Mouse (Mus musculus): ENCODE results near the gene Mthfd1. TPM values are rescaled to one million over a fixed set of nuclear protein-coding genes. Genes with fewer than 3 reads are reported as not detected.

Gene Mthfd1
- polyA plus RNA-seq, 1 experiment = 6.1 TPM

DNA sequence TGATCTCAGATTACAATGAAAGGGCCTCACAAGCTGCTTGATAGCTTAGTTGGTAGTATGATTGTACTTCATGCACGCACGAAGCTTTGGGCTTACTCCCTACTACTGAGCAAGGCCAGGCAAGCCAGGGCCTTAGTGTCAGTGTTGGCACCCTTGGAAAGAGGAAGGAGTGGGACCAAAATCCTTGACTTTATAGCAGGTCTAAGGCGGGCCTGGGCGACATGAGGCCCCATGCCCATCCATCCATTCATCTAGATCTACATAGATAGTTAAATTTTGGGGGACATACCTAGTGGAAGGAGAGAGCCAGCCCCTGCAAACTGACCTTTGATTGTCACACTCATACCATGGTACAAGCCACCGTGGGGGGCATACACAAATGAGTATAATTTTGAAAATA is 53.3 kb downstream of the Mthfd1 start:
- H3K27ac ChIP-seq (ENCODE audit: control insufficient read depth, insufficient read depth, low read depth, low read length) = no peak overlapping the region

GRCm38 (mm10) chr12:76310007-76310406 is 54.9 kb downstream of the Mthfd1 start:
- no peaks in the 10 kb centered on the region for H3K27me3 ChIP-seq (ENCODE audit: control insufficient read depth, insufficient read depth, low read length)
- TF ChIP-seq POLR2A (IDR thresholded peaks at IDR 0.05; ENCODE audit: control insufficient read depth, low read depth, low read length) (no peak), CTCF (IDR thresholded peaks at IDR 0.05; ENCODE audit: control insufficient read depth, insufficient read depth, insufficient replicate concordance, low read depth, low read length) (no peak)
- no peak overlapping the region for H3K27ac ChIP-seq (ENCODE audit: control insufficient read depth, insufficient read depth, low read depth, low read length)
- H3K36me3 ChIP-seq (ENCODE audit: control insufficient read depth, insufficient read depth, low read length) = no peaks in the 10 kb centered on the region
- H3K4me3 ChIP-seq (ENCODE audit: control insufficient read depth, low read depth, low read length) = no peak overlapping the region
- H3K4me1 ChIP-seq (ENCODE audit: control insufficient read depth, insufficient read depth, low read length) = no peaks in the 10 kb centered on the region

More for the DNA sequence above, 53.3 kb downstream of the Mthfd1 start:
- H3K27me3 ChIP-seq (ENCODE audit: control insufficient read depth, insufficient read depth, low read length) = no peaks in the 10 kb centered on the region
- H3K4me3 ChIP-seq (ENCODE audit: control insufficient read depth, low read depth, low read length) = no peak overlapping the region
- no peaks in the 10 kb centered on the region for H3K4me1 ChIP-seq (ENCODE audit: control insufficient read depth, insufficient read depth, low read length)
- H3K36me3 ChIP-seq (ENCODE audit: control insufficient read depth, insufficient read depth, low read length) = no peaks in the 10 kb centered on the region
- TF ChIP-seq POLR2A (IDR thresholded peaks at IDR 0.05; ENCODE audit: control insufficient read depth, low read depth, low read length) (no peak), CTCF (IDR thresholded peaks at IDR 0.05; ENCODE audit: control insufficient read depth, insufficient read depth, insufficient replicate concordance, low read depth, low read length) (no peak)

DNA sequence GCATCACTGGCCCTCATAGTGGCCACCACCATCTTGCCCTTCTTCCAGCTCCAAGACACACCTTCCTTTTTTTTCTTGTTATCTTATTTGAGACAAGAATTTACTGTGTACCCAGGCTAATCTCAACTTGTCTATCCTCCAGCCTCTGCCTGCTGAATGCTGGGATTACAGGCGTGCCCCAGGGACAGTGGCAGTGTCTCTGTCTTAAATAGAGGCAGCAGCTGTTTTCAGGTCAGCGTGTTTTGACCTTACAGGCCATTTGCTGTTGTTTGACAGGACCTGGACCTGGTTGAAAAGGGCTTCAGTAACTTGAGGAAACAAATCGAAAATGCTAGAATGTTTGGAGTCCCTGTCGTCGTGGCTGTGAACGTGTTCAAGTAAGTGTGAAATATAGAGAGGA is 55.5 kb downstream of the Mthfd1 start:
- Histone ChIP-seq H3K36me3 (ENCODE audit: control insufficient read depth, insufficient read depth, low read length) (no peaks in the 10 kb centered on the region), H3K27me3 (ENCODE audit: control insufficient read depth, insufficient read depth, low read length) (no peaks in the 10 kb centered on the region), H3K4me3 (ENCODE audit: control insufficient read depth, low read depth, low read length) (no peak overlapping the region), H3K4me1 (ENCODE audit: control insufficient read depth, insufficient read depth, low read length) (no peaks in the 10 kb centered on the region), H3K27ac (ENCODE audit: control insufficient read depth, insufficient read depth, low read depth, low read length) (no peak overlapping the region)
- no peak for TF ChIP-seq POLR2A (IDR thresholded peaks at IDR 0.05; ENCODE audit: control insufficient read depth, low read depth, low read length)
- TF ChIP-seq CTCF (IDR thresholded peaks at IDR 0.05; ENCODE audit: control insufficient read depth, insufficient read depth, insufficient replicate concordance, low read depth, low read length) = no peak

GRCm38 (mm10) chr12:76311227-76311626 is 56.1 kb downstream of the Mthfd1 start:
- no peak overlapping the region for H3K27ac ChIP-seq (ENCODE audit: control insufficient read depth, insufficient read depth, low read depth, low read length)
- no peaks in the 10 kb centered on the region for H3K27me3 ChIP-seq (ENCODE audit: control insufficient read depth, insufficient read depth, low read length)
- no peak overlapping the region for H3K4me3 ChIP-seq (ENCODE audit: control insufficient read depth, low read depth, low read length)
- no peaks in the 10 kb centered on the region for H3K4me1 ChIP-seq (ENCODE audit: control insufficient read depth, insufficient read depth, low read length)
- TF ChIP-seq POLR2A (IDR thresholded peaks at IDR 0.05; ENCODE audit: control insufficient read depth, low read depth, low read length) = no peak
- TF ChIP-seq CTCF (IDR thresholded peaks at IDR 0.05; ENCODE audit: control insufficient read depth, insufficient read depth, insufficient replicate concordance, low read depth, low read length) = no peak
- no peaks in the 10 kb centered on the region for H3K36me3 ChIP-seq (ENCODE audit: control insufficient read depth, insufficient read depth, low read length)

DNA sequence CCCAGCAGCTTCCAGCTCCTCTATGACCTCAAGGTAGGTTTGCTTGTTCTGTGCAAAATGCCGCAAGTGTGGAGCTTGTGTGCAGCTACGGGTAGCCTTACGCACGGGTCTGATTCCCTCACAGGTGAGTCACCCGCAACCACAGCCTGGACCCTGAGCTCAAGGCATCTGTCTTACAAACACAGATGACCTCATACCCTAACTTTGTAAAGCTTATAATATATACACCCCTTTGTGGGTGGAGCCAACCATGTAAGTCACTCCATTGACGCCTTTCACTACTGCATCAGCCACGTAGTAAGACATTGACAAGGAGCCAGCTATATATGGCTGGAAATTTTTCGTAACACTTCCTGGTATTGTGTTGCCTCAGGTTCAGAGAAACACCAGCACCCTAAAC is 56.9 kb downstream of the Mthfd1 start:
- no peaks in the 10 kb centered on the region for H3K36me3 ChIP-seq (ENCODE audit: control insufficient read depth, insufficient read depth, low read length)
- no peaks in the 10 kb centered on the region for H3K27me3 ChIP-seq (ENCODE audit: control insufficient read depth, insufficient read depth, low read length)
- no peak overlapping the region for H3K27ac ChIP-seq (ENCODE audit: control insufficient read depth, insufficient read depth, low read depth, low read length)
- TF ChIP-seq POLR2A (IDR thresholded peaks at IDR 0.05; ENCODE audit: control insufficient read depth, low read depth, low read length) = no peak
- TF ChIP-seq CTCF (IDR thresholded peaks at IDR 0.05; ENCODE audit: control insufficient read depth, insufficient read depth, insufficient replicate concordance, low read depth, low read length) = no peak
- H3K4me1 ChIP-seq (ENCODE audit: control insufficient read depth, insufficient read depth, low read length) = no peaks in the 10 kb centered on the region
- H3K4me3 ChIP-seq (ENCODE audit: control insufficient read depth, low read depth, low read length) = no peak overlapping the region

GRCm38 (mm10) chr12:76318282-76319212 is 63.4 kb downstream of the Mthfd1 start:
- Histone ChIP-seq H3K27ac (ENCODE audit: control insufficient read depth, insufficient read depth, low read depth, low read length) (no peak overlapping the region; the same call in 1 of the 2 replicates), H3K27me3 (ENCODE audit: control insufficient read depth, insufficient read depth, low read length) (no peaks in the 10 kb centered on the region), H3K36me3 (ENCODE audit: control insufficient read depth, insufficient read depth, low read length) (no peaks in the 10 kb centered on the region), H3K4me1 (ENCODE audit: control insufficient read depth, insufficient read depth, low read length) (no peaks in the 10 kb centered on the region; the same call in 1 of the 2 replicates), H3K4me3 (ENCODE audit: control insufficient read depth, low read depth, low read length) (no peak overlapping the region)
- TF ChIP-seq POLR2A (IDR thresholded peaks at IDR 0.05; ENCODE audit: control insufficient read depth, low read depth, low read length) (no peak), CTCF (IDR thresholded peaks at IDR 0.05; ENCODE audit: control insufficient read depth, insufficient read depth, insufficient replicate concordance, low read depth, low read length) (no peak)

DNA sequence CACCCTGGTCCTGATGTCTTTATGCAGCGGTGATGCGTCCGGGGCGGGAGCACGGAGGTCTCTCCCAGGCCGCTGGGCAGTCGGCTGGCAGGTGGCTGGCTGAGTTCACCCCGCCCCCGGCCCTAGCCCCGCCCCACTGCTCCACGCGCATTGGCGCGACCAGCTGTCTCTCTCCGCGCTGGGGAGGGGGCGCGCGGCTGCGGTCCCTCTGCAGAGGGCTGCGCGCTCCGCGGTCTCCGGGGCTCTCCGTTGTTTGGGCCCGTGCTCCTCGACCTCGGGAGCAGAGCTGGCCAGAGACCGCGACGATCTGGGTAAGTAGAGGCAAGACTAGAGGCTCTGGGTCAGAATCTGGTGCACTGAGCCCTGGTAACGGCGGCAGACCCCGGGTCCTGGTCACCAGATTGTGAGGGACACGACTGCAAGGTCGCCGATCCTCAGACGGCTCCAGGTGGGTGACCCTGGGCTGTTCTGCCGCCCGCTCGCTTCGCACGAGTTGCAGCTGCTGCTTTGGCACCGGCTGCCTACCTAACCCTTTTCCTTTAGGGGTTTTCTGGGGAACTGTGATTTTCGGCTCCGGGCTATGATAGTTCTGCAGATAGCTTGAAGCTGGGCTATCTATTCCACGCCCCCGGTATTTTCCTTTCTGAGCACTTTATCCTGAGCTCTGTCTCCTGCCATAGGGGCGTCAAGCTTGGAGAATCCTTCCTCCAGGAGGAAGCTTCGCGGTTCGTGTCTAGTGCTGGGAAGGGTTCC is 69.8 kb downstream of the Mthfd1 start, which contains the start of gene Akap5:
TSS of gene Akap5 (plus strand) at position 213 of the 753 bp plus-strand sequence.
- Histone ChIP-seq H3K27ac (ENCODE audit: control insufficient read depth, insufficient read depth, low read depth, low read length) (no peak within 1 kb of the TSS), H3K4me3 (ENCODE audit: control insufficient read depth, low read depth, low read length) (peak within 1 kb of the TSS; percentile 88), H3K36me3 (ENCODE audit: control insufficient read depth, insufficient read depth, low read length) (no peaks in the 10 kb centered on the region), H3K27me3 (ENCODE audit: control insufficient read depth, insufficient read depth, low read length) (no peaks in the 10 kb centered on the region), H3K4me1 (ENCODE audit: control insufficient read depth, insufficient read depth, low read length) (peaks cover 15% of the 10 kb centered on the region)
- TF ChIP-seq POLR2A (IDR thresholded peaks at IDR 0.05; ENCODE audit: control insufficient read depth, low read depth, low read length) (no peak), CTCF (IDR thresholded peaks at IDR 0.05; ENCODE audit: control insufficient read depth, insufficient read depth, insufficient replicate concordance, low read depth, low read length) (no peak)

All from testis, adult 2 months (tissue).